Comparison of ENCODE assay signal across 17 mouse cellular contexts in the genomic region with DNA sequence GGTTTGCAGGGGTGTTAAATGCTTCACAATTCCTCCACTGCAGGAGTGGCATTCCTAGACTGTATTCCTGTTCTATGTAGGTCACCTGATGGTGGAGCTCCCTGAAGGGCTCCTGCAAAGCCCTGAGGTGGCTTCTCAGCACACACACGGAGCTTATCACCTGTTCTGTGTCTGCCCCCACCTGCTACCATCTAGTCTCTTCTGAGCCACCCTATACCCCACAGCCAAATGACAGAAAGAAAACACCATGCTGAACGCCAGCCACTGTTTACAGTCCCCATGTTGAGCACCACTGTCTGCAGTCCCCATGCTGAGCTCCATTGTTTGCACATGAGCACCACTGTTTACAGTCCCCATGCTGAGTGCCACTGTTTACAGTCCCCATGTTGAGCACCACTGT. TPM values are rescaled to one million over a fixed set of nuclear protein-coding genes. Genes with fewer than 3 reads are reported as not detected.
DNase-seq lines count a peak whose midpoint lies in the region; ATAC-seq and TF ChIP-seq lines count a peak whose summit lies in the region.
"Had no signal": no experiment of that assay in that cellular context is flagged by ENCODE, and none has a peak within 500 bp of the region (broad histone marks: within the 10 kb centered on the region; RNA-seq: fewer than 3 reads in every experiment).

No protein-coding gene starts in this region.

- peaks cover 55% of the 10 kb centered on the region for H3K4me1 ChIP-seq in cerebellum, adult 2 months (ENCODE audit: control insufficient read depth, insufficient read depth, low read length)
- peaks cover 54% of the 10 kb centered on the region for H3K4me1 ChIP-seq in heart, postnatal 0 days (ENCODE audit: control insufficient read depth, insufficient read depth)
- H3K4me1 ChIP-seq in spleen, adult 2 months (ENCODE audit: control insufficient read depth, insufficient read depth, insufficient read length): peaks cover 29% of the 10 kb centered on the region; the same call in 1 of the 2 replicates
- H3K4me1 ChIP-seq in embryonic facial prominence, embryonic 12.5 days: peaks cover 72% of the 10 kb centered on the region

- 19% methylated on average over 2 of the region's 2 CpGs for WGBS in cerebellum, adult 2 months
- WGBS in heart, postnatal 0 days: 67% methylated on average over 2 of the region's 2 CpGs
- 47% methylated on average over 2 of the region's 2 CpGs for WGBS in spleen, adult 2 months
- 63% methylated on average over 2 of the region's 2 CpGs for WGBS in embryonic facial prominence, embryonic 12.5 days

- TF ChIP-seq EP300 in heart, postnatal 0 days (IDR thresholded peaks at IDR 0.05; ENCODE audit: low read depth): no peak

- ATAC-seq in heart, postnatal 0 days (ENCODE audit: insufficient read depth, low read depth): no peak
- ATAC-seq in embryonic facial prominence, embryonic 12.5 days (ENCODE audit: insufficient number of reproducible peaks, insufficient read depth, low FRiP score, low TSS enrichment): no peak
- no peak for ATAC-seq in monocyte, adult 5-6 weeks (replicated peaks; ENCODE audit: insufficient number of reproducible peaks, low FRiP score, low TSS enrichment, poor library complexity, severe bottlenecking)
- ATAC-seq: Patski had no signal

- H3K27ac ChIP-seq in cerebellum, adult 2 months (ENCODE audit: insufficient read depth, low read length): no peak overlapping the region
- peak overlapping the region; percentile 99; the same call in 1 of the 2 replicates for H3K27ac ChIP-seq in heart, postnatal 0 days (ENCODE audit: low read depth)
- H3K27ac ChIP-seq in spleen, adult 2 months (ENCODE audit: insufficient read depth, low read length): peak overlapping the region; percentile 32; the same call in 1 of the 2 replicates
- no peak overlapping the region for H3K27ac ChIP-seq in embryonic facial prominence, embryonic 12.5 days
- H3K27ac ChIP-seq: midbrain, embryonic 12.5 days had no signal

- no peak overlapping the region for H3K4me3 ChIP-seq in cerebellum, adult 2 months (replicated peaks; ENCODE audit: insufficient read depth, low read depth, low read length)
- no peak overlapping the region for H3K4me3 ChIP-seq in heart, postnatal 0 days (ENCODE audit: low read depth, low read length)
- H3K4me3 ChIP-seq in spleen, adult 2 months (ENCODE audit: extremely low read depth, insufficient read depth, insufficient read length): no peak overlapping the region
- H3K4me3 ChIP-seq in embryonic facial prominence, embryonic 12.5 days: no peak overlapping the region
- H3K4me3 ChIP-seq: midbrain, embryonic 12.5 days; stomach, embryonic 15.5 days had no signal

- peak overlapping the region; percentile 87; the same call in 1 of the 2 replicates for H3K4me2 ChIP-seq in heart, postnatal 0 days (ENCODE audit: low read depth, low read length)
- no peak overlapping the region for H3K4me2 ChIP-seq in embryonic facial prominence, embryonic 12.5 days (replicated peaks)
- H3K4me2 ChIP-seq: midbrain, embryonic 12.5 days had no signal

- H3K9ac ChIP-seq in heart, postnatal 0 days (replicated peaks; ENCODE audit: low read depth, low read length): no peak overlapping the region
- H3K9ac ChIP-seq in embryonic facial prominence, embryonic 12.5 days: 0 out of 2 replicates have a peak overlapping the region, but pooled peaks have one; percentile 16
- H3K9ac ChIP-seq: midbrain, embryonic 12.5 days; stomach, embryonic 15.5 days had no signal

- no peaks in the 10 kb centered on the region for H3K9me3 ChIP-seq in heart, postnatal 0 days (replicated peaks; ENCODE audit: control insufficient read depth, low read length)
- H3K9me3 ChIP-seq in embryonic facial prominence, embryonic 12.5 days: no peaks in the 10 kb centered on the region
- H3K9me3 ChIP-seq: lung, embryonic 15.5 days; midbrain, embryonic 12.5 days; stomach, embryonic 15.5 days had no signal

- no peak for TF ChIP-seq POLR2A in cerebellum, adult 2 months (IDR thresholded peaks at IDR 0.05; ENCODE audit: borderline replicate concordance, insufficient read depth, low read length)
- TF ChIP-seq POLR2A in spleen, adult 2 months (IDR thresholded peaks at IDR 0.05; ENCODE audit: low read depth, low read length): no peak

- H3K27me3 ChIP-seq in cerebellum, adult 2 months (ENCODE audit: control insufficient read depth, insufficient read depth, low read length): no peaks in the 10 kb centered on the region
- H3K27me3 ChIP-seq in heart, postnatal 0 days (ENCODE audit: control insufficient read depth, insufficient read depth, low read length): no peaks in the 10 kb centered on the region
- H3K27me3 ChIP-seq in spleen, adult 2 months (ENCODE audit: control insufficient read depth, insufficient read depth, low read length): no peaks in the 10 kb centered on the region
- no peaks in the 10 kb centered on the region for H3K27me3 ChIP-seq in embryonic facial prominence, embryonic 12.5 days
- H3K27me3 ChIP-seq: lung, embryonic 15.5 days; Patski; stomach, embryonic 15.5 days had no signal

- no peak for TF ChIP-seq CTCF in cerebellum, adult 2 months (IDR thresholded peaks at IDR 0.05; ENCODE audit: borderline replicate concordance, insufficient read depth, low read depth, low read length)
- TF ChIP-seq CTCF in heart, postnatal 0 days (IDR thresholded peaks at IDR 0.05; ENCODE audit: low read depth): no peak
- no peak for TF ChIP-seq CTCF in spleen, adult 2 months (IDR thresholded peaks at IDR 0.05; ENCODE audit: extremely low read depth, insufficient read depth, insufficient read length, insufficient replicate concordance)

- DNase-seq in cerebellum, adult 2 months: peak; percentile 42 to 45
- DNase-seq in cerebellum, postnatal 10 days: no peak
- DNase-seq in heart, postnatal 0 days (ENCODE audit: low spot score): no peak
- no peak for DNase-seq in heart, adult 8-10 months (ENCODE audit: low spot score)
- no peak for DNase-seq in spleen, adult 2 months (ENCODE audit: low read depth in 1 of 2, low spot score in 2 of 2)
- DNase-seq in spleen, postnatal 14 days (ENCODE audit: low spot score in 2 of 2): no peak
- DNase-seq: heart, postnatal 10 days; left cerebral cortex, postnatal 4 days; right cerebral cortex, postnatal 4 days had no signal

- H3K36me3 ChIP-seq in heart, postnatal 0 days (replicated peaks; ENCODE audit: control insufficient read depth, insufficient read depth, low read length): peaks cover 13% of the 10 kb centered on the region
- H3K36me3 ChIP-seq in spleen, adult 2 months (ENCODE audit: control insufficient read depth, insufficient read depth, low read length): peaks cover 6% of the 10 kb centered on the region
- H3K36me3 ChIP-seq in embryonic facial prominence, embryonic 12.5 days: no peaks in the 10 kb centered on the region
- H3K36me3 ChIP-seq: midbrain, embryonic 12.5 days; stomach, embryonic 15.5 days had no signal

RNA-seq across cellular contexts. Expression of a gene that starts 4.7 kb away (rescaled TPM):
- 11.1 and 12.6 TPM in 2 replicates for polyA plus RNA-seq in cerebellum, adult 2 months (2012; rRNA removed)
- total RNA-seq in heart, postnatal 0 days (2014; rRNA removed; ENCODE audit: low replicate concordance): 23.8 and 96.9 TPM in 2 replicates
- 4.0 and 4.2 TPM in 2 replicates for polyA plus RNA-seq in heart, postnatal 0 days (2015; fragmentation: Nextera tagmentation; extraction: Ambion mirVana)
- 10 to 100 TPM; 10.9 to 32.1 (median 16.1) TPM for total RNA-seq in heart, adult 8-10 months (2022)
- 50.5 and 78.5 TPM in 2 replicates for polyA plus RNA-seq in spleen, adult 2 months (2012; rRNA removed)
- 3.4 and 4.6 TPM in 2 replicates for polyA plus RNA-seq in embryonic facial prominence, embryonic 12.5 days (2016; fragmentation: Nextera tagmentation; extraction: Ambion mirVana)
- total RNA-seq in monocyte, adult 5-6 weeks (2017): 46.8 to 67.3 TPM (median 52.6 TPM) in 3 replicates

RNA-seq across cellular contexts. Expression of a gene that starts 42.3 kb away (rescaled TPM):
- polyA plus RNA-seq in cerebellum, adult 2 months (2012; rRNA removed): 0.56 and 1.2 TPM in 2 replicates
- 0.27 TPM in 1 of 2 replicates, not detected in the other for total RNA-seq in heart, postnatal 0 days (2014; rRNA removed; ENCODE audit: low replicate concordance)
- polyA plus RNA-seq in heart, postnatal 0 days (2015; fragmentation: Nextera tagmentation; extraction: Ambion mirVana): 0.05 and 0.07 TPM in 2 replicates
- total RNA-seq in heart, adult 8-10 months (2022): under 1 TPM in 1 of 4 experiments, not detected in 3; 0.09 TPM
- polyA plus RNA-seq in spleen, adult 2 months (2012; rRNA removed): 0.04 and 0.15 TPM in 2 replicates
- polyA plus RNA-seq in embryonic facial prominence, embryonic 12.5 days (2016; fragmentation: Nextera tagmentation; extraction: Ambion mirVana): 0.23 and 0.37 TPM in 2 replicates
- total RNA-seq in monocyte, adult 5-6 weeks (2017): not detected in 3 replicates
- total RNA-seq: heart, postnatal 10 days had no signal

RNA-seq across cellular contexts. Expression of a gene that starts 42.4 kb away (rescaled TPM):
- polyA plus RNA-seq in cerebellum, adult 2 months (2012; rRNA removed): 22.1 and 23.6 TPM in 2 replicates
- total RNA-seq in heart, postnatal 0 days (2014; rRNA removed; ENCODE audit: low replicate concordance): 10.0 and 63.5 TPM in 2 replicates
- polyA plus RNA-seq in heart, postnatal 0 days (2015; fragmentation: Nextera tagmentation; extraction: Ambion mirVana): 14.1 and 16.8 TPM in 2 replicates
- total RNA-seq in heart, adult 8-10 months (2022): 10 to 100 TPM; 35.0 to 41.4 (median 37.9) TPM
- polyA plus RNA-seq in spleen, adult 2 months (2012; rRNA removed): 6.6 and 7.6 TPM in 2 replicates
- 27.0 and 28.8 TPM in 2 replicates for polyA plus RNA-seq in embryonic facial prominence, embryonic 12.5 days (2016; fragmentation: Nextera tagmentation; extraction: Ambion mirVana)
- 1.2 to 1.9 TPM (median 1.8 TPM) in 3 replicates for total RNA-seq in monocyte, adult 5-6 weeks (2017)

RNA-seq across cellular contexts. Expression of a gene that starts 43.6 kb away (rescaled TPM):
- polyA plus RNA-seq in cerebellum, adult 2 months (2012; rRNA removed): 0.03 and 0.05 TPM in 2 replicates
- total RNA-seq in heart, postnatal 0 days (2014; rRNA removed; ENCODE audit: low replicate concordance): 140 and 178 TPM in 2 replicates
- 38.4 and 45.1 TPM in 2 replicates for polyA plus RNA-seq in heart, postnatal 0 days (2015; fragmentation: Nextera tagmentation; extraction: Ambion mirVana)
- total RNA-seq in heart, adult 8-10 months (2022): 100 to 1,000 TPM; 130 to 157 (median 141) TPM
- 0.08 TPM in 2 replicates for polyA plus RNA-seq in spleen, adult 2 months (2012; rRNA removed)
- 0.33 and 0.37 TPM in 2 replicates for polyA plus RNA-seq in embryonic facial prominence, embryonic 12.5 days (2016; fragmentation: Nextera tagmentation; extraction: Ambion mirVana)
- total RNA-seq in monocyte, adult 5-6 weeks (2017): 0.76 to 2.0 TPM (median 1.7 TPM) in 3 replicates
- polyA plus RNA-seq: forebrain, embryonic 11.5 days; intestine, embryonic 14.5 days; midbrain, embryonic 12.5 days had no signal

Comparison
In these comparisons a context has a peak if more than half of its experiments do, and no peak if none do; other contexts are left out.
1. DNase-seq: peak in cerebellum, adult 2 months (2 of 2); none in cerebellum, postnatal 10 days (0 of 2), heart, postnatal 0 days (single experiment), heart, adult 8-10 months (single experiment), spleen, adult 2 months (0 of 2) and spleen, postnatal 14 days (0 of 2).
2. H3K27ac ChIP-seq: peak in heart, postnatal 0 days (single experiment) and spleen, adult 2 months (single experiment); none in cerebellum, adult 2 months (single experiment) and embryonic facial prominence, embryonic 12.5 days (single experiment).